Mouse (Mus musculus) lung, postnatal 4 days (tissue): ENCODE measurements around the gene Pigr.
A peak's percentile ranks its signal among the peaks of the same experiment; 100 is the strongest.

Source experiments
- DNase-seq, 2 experiments: peaks; one replicate each; pipeline ENCODE4 v3.0.0; 2021

Gene Pigr

GRCm38 (mm10) chr1:130877889-130878614 lies 51.6 kb downstream of the Pigr start:
- DNase-seq: peak in 1 of 2 experiments; percentile 30

- no peak for DNase-seq
Observed at GRCm38 (mm10) chr1:130879927-130880326, 53.4 kb downstream of the Pigr start.

GRCm38 (mm10) chr1:130883146-130883545 lies 56.7 kb downstream of the Pigr start:
- DNase-seq: no peak

- no peak for DNase-seq
Observed at GRCm38 (mm10) chr1:130887354-130887753, 60.9 kb downstream of the Pigr start, which contains the start of gene Il24. Gene Il24, minus strand, starts transcription at chr1:130887454.

- no peak for DNase-seq
Observed at GRCm38 (mm10) chr1:130892446-130892845, 66.0 kb downstream of the Pigr start.

GRCm38 (mm10) chr1:130893329-130894040 lies 67.0 kb downstream of the Pigr start:
- no peak for DNase-seq

- DNase-seq: no peak
Observed at GRCm38 (mm10) chr1:130894468-130894867, 68.0 kb downstream of the Pigr start.
